Mouse (Mus musculus) frontal cortex, postnatal 14 days (tissue): ENCODE measurements around the gene Eme2.

ENCODE experiments used
- DNase-seq, 2 experiments: peaks; one replicate each; pipeline ENCODE4 v3.0.0; 2022; ENCODE audit warnings: low spot score in 2 of 2

Eme2 gene

GRCm38 (mm10) chr17:24874989-24875388, 19.9 kb downstream of the Eme2 start:
- DNase-seq = no peak

GRCm38 (mm10) chr17:24874405-24874745, 20.5 kb downstream of the Eme2 start:
- no peak for DNase-seq

GRCm38 (mm10) chr17:24873695-24874404, 21.0 kb downstream of the Eme2 start:
- DNase-seq = no peak

GRCm38 (mm10) chr17:24867914-24868313, 27.0 kb downstream of the Eme2 start:
- no peak for DNase-seq

GRCm38 (mm10) chr17:24865776-24866175, 29.1 kb downstream of the Eme2 start, which contains the start of gene Igfals:
Igfals (plus strand) TSS chr17:24865997.
- DNase-seq = no peak

- DNase-seq = no peak
Observed at GRCm38 (mm10) chr17:24861785-24862184, 33.1 kb downstream of the Eme2 start.

GRCm38 (mm10) chr17:24860076-24860475, 34.8 kb downstream of the Eme2 start:
- no peak for DNase-seq

GRCm38 (mm10) chr17:24858967-24859366, 35.9 kb downstream of the Eme2 start:
- DNase-seq = no peak

GRCm38 (mm10) chr17:24857831-24858470, 36.9 kb downstream of the Eme2 start:
- DNase-seq = no peak

GRCm38 (mm10) chr17:24856589-24856988, 38.3 kb downstream of the Eme2 start:
- DNase-seq = no peak

GRCm38 (mm10) chr17:24855838-24856464, 38.9 kb downstream of the Eme2 start:
- no peak for DNase-seq

GRCm38 (mm10) chr17:24851381-24852125, 43.3 kb downstream of the Eme2 start:
- no peak for DNase-seq

- DNase-seq = no peak
Observed at GRCm38 (mm10) chr17:24850773-24851127, 44.1 kb downstream of the Eme2 start.

GRCm38 (mm10) chr17:24850065-24850772, 44.7 kb downstream of the Eme2 start, which contains the start of gene Fahd1:
Fahd1 (minus strand) TSS chr17:24850364.
- peak; percentile 93 to 97 for DNase-seq

GRCm38 (mm10) chr17:24849733-24850064, 45.2 kb downstream of the Eme2 start:
- no peak for DNase-seq

GRCm38 (mm10) chr17:24848600-24849031, 46.3 kb downstream of the Eme2 start:
- DNase-seq = no peak

GRCm38 (mm10) chr17:24847386-24847785, 47.5 kb downstream of the Eme2 start:
- DNase-seq = no peak

GRCm38 (mm10) chr17:24844525-24844924, 50.4 kb downstream of the Eme2 start:
- DNase-seq = no peak

- DNase-seq = no peak
Observed at GRCm38 (mm10) chr17:24842631-24843030, 52.3 kb downstream of the Eme2 start.

- no peak for DNase-seq
Observed at GRCm38 (mm10) chr17:24841133-24841532, 53.8 kb downstream of the Eme2 start.

GRCm38 (mm10) chr17:24840341-24840740, 54.5 kb downstream of the Eme2 start:
- no peak for DNase-seq

GRCm38 (mm10) chr17:24839842-24840241, 55.0 kb downstream of the Eme2 start, which contains the start of gene Hagh:
Hagh (plus strand) TSS chr17:24840143.
- no peak for DNase-seq
